Mouse (Mus musculus) midbrain, embryonic 12.5 days (tissue): ENCODE data around the gene Rftn2. TPM values are rescaled to one million over a fixed set of nuclear protein-coding genes. Genes with fewer than 3 reads are reported as not detected.
A peak's percentile ranks its signal among the peaks of the same experiment; 100 is the strongest.

Experiments
- ATAC-seq: fragments of 200-750 bp; cut with Nextera tagmentation; 2 replicates; pipeline ENCODE4 v1.8.0; 2017; ENCODE audit warnings: low read depth, moderate TSS enrichment, moderate library complexity; ENCODE audit not compliant: low FRiP score
- H3K27ac ChIP-seq: fragments of 300-500 bp; sonication (generic); replicated peaks from 2 replicates; pipeline ENCODE4 v1.5.1; 2016; ENCODE audit warnings: mild to moderate bottlenecking
- H3K27me3 ChIP-seq: fragments of 300-500 bp; sonication (generic); 2 replicates; pipeline ENCODE4 v1.6.1; 2016; ENCODE audit warnings: mild to moderate bottlenecking
- H3K36me3 ChIP-seq: fragments of 300-500 bp; sonication (generic); 2 replicates; pipeline ENCODE4 v1.6.1; 2016
- H3K4me1 ChIP-seq: fragments of 300-500 bp; sonication (generic); 2 replicates; pipeline ENCODE4 v1.6.1; 2016
- H3K4me2 ChIP-seq: fragments of 300-500 bp; sonication (generic); replicated peaks from 2 replicates; pipeline ENCODE4 v1.6.1; 2016; ENCODE audit warnings: mild to moderate bottlenecking, moderate library complexity
- H3K4me3 ChIP-seq: fragments of 300-500 bp; sonication (generic); 2 replicates; pipeline ENCODE4 v1.5.1; 2016; ENCODE audit warnings: mild to moderate bottlenecking
- H3K9ac ChIP-seq: fragments of 300-500 bp; sonication (generic); replicated peaks from 2 replicates; pipeline ENCODE4 v1.6.1; 2016; ENCODE audit warnings: mild to moderate bottlenecking, moderate library complexity
- H3K9me3 ChIP-seq: fragments of 300-500 bp; sonication (generic); 2 replicates; pipeline ENCODE4 v1.6.1; 2016; ENCODE audit warnings: mild to moderate bottlenecking
- WGBS: fragments of 180-500 bp; shearing (Covaris S2); methylation state at CpG from one replicate; pipeline ENCODE4 v1.1.7; 2016; 5-methylcytosine and 5-hydroxymethylcytosine counted together
- polyA plus RNA-seq: library from polyadenylated mRNA; unstranded; fragments of >200 nt; fragmentation: Nextera tagmentation; extraction: Ambion mirVana; gene quantifications from 2 replicates; pipeline ENCODE4 v1.2.1, GENCODE M21; 2016

Gene Rftn2
- 8.3 and 8.9 TPM in 2 replicates for polyA plus RNA-seq

GRCm38 (mm10) chr1:55226011-55226857 lies at the start of gene Rftn2:
Rftn2 (minus strand) TSS chr1:55226782.
- H3K9me3 ChIP-seq = no peaks in the 10 kb centered on the region
- peak; percentile 52; the same call in 1 of the 2 replicates for ATAC-seq
- H3K4me3 ChIP-seq = peak within 1 kb of the TSS; percentile 44
- peaks cover 14% of the 10 kb centered on the region; the same call in 1 of the 2 replicates for H3K4me1 ChIP-seq
- H3K36me3 ChIP-seq = no peaks in the 10 kb centered on the region
- H3K27ac ChIP-seq = 0 out of 2 replicates have a peak within 1 kb of the TSS, but pooled peaks have one; percentile 15
- WGBS = under 1% methylated on average over 26 of the region's 26 CpGs
- H3K27me3 ChIP-seq = peaks cover 3% of the 10 kb centered on the region; the same call in 1 of the 2 replicates
- peak within 1 kb of the TSS; percentile 63 for H3K9ac ChIP-seq
- H3K4me2 ChIP-seq = peak within 1 kb of the TSS; percentile 63

- H3K27me3 ChIP-seq = no peaks in the 10 kb centered on the region
- no peaks in the 10 kb centered on the region for H3K9me3 ChIP-seq
- 83% methylated on average over 2 of the region's 2 CpGs for WGBS
- no peak overlapping the region for H3K4me2 ChIP-seq
- no peak overlapping the region for H3K4me3 ChIP-seq
- H3K36me3 ChIP-seq = no peaks in the 10 kb centered on the region
- no peak overlapping the region for H3K27ac ChIP-seq
- no peak overlapping the region for H3K9ac ChIP-seq
- no peak for ATAC-seq
- H3K4me1 ChIP-seq = no peaks in the 10 kb centered on the region
Measured at GRCm38 (mm10) chr1:55265447-55265846, 38.9 kb upstream of the Rftn2 start.

DNA sequence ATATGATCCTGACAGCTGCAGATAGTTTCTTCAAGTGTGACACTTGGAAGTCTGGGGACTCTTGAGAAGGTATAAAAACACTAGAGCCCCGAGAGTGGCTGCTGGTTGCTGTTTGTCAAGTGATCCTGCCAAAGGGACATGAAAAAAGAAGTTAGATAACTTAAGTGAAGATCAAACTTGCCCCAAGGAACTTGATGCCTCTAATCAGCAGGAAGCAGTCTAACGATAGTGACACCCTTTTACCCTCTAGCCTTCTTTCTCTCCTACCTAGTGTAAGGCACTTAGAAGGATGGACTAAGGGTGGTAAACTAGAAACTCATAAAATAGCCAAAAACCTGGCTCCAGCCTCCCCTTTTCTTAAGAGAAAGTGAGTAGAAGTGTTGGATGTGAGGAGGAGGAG lies 37.8 kb upstream of the Rftn2 start:
- WGBS = 77% methylated on average over 2 of the region's 2 CpGs
- no peaks in the 10 kb centered on the region for H3K27me3 ChIP-seq
- ATAC-seq = no peak
- no peak overlapping the region for H3K9ac ChIP-seq
- H3K36me3 ChIP-seq = no peaks in the 10 kb centered on the region
- H3K4me3 ChIP-seq = no peak overlapping the region
- no peaks in the 10 kb centered on the region for H3K4me1 ChIP-seq
- no peak overlapping the region for H3K4me2 ChIP-seq
- H3K9me3 ChIP-seq = no peaks in the 10 kb centered on the region
- no peak overlapping the region for H3K27ac ChIP-seq

GRCm38 (mm10) chr1:55246374-55246773 lies 19.8 kb upstream of the Rftn2 start:
- no peaks in the 10 kb centered on the region for H3K9me3 ChIP-seq
- H3K9ac ChIP-seq = no peak overlapping the region
- 89% methylated on average over 2 of the region's 2 CpGs for WGBS
- H3K4me3 ChIP-seq = no peak overlapping the region
- ATAC-seq = no peak
- no peak overlapping the region for H3K27ac ChIP-seq
- no peaks in the 10 kb centered on the region for H3K36me3 ChIP-seq
- no peak overlapping the region for H3K4me2 ChIP-seq
- H3K4me1 ChIP-seq = no peaks in the 10 kb centered on the region
- H3K27me3 ChIP-seq = no peaks in the 10 kb centered on the region

- peak overlapping the region; percentile 87; the same call in 1 of the 2 replicates for H3K9ac ChIP-seq
Measured at GRCm38 (mm10) chr1:55239237-55239636, 12.7 kb upstream of the Rftn2 start.

DNA sequence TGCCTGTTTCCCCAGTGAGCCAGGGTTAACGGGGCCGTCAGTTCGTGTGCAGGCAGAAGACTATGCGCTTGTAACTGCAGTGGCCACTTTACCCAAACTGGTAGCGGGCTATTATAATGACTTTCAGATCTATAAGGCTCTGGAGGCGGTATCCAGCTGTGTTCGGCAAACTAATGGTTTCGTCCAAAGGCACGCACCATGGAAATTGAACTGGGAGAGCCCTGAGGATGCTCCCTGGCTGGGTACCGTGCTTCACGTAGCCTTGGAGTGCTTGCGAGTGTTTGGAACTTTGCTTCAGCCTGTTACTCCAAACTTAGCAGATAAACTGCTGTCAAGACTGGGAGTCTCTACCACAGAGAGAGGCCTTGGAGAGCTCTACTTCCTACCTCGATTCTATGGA lies 11.9 kb upstream of the Rftn2 start:
- WGBS = 29% methylated on average over 13 of the region's 13 CpGs
- no peaks in the 10 kb centered on the region for H3K36me3 ChIP-seq
- no peak for ATAC-seq
- peak overlapping the region; percentile 87 for H3K9ac ChIP-seq
- no peaks in the 10 kb centered on the region for H3K27me3 ChIP-seq
- peaks cover 29% of the 10 kb centered on the region for H3K4me1 ChIP-seq
- no peaks in the 10 kb centered on the region for H3K9me3 ChIP-seq
- H3K27ac ChIP-seq = no peak overlapping the region
- H3K4me2 ChIP-seq = peak overlapping the region; percentile 80
- peak overlapping the region; percentile 77 for H3K4me3 ChIP-seq

More at GRCm38 (mm10) chr1:55239237-55239636, 12.7 kb upstream of the Rftn2 start:
- WGBS = 0% methylated on average over 1 of the region's 1 CpGs
- Histone ChIP-seq H3K27ac (no peak overlapping the region), H3K36me3 (no peaks in the 10 kb centered on the region), H3K4me1 (peaks cover 29% of the 10 kb centered on the region), H3K4me2 (peak overlapping the region; percentile 80), H3K27me3 (no peaks in the 10 kb centered on the region), H3K9me3 (no peaks in the 10 kb centered on the region), H3K4me3 (peak overlapping the region; percentile 77)
- no peak for ATAC-seq

DNA sequence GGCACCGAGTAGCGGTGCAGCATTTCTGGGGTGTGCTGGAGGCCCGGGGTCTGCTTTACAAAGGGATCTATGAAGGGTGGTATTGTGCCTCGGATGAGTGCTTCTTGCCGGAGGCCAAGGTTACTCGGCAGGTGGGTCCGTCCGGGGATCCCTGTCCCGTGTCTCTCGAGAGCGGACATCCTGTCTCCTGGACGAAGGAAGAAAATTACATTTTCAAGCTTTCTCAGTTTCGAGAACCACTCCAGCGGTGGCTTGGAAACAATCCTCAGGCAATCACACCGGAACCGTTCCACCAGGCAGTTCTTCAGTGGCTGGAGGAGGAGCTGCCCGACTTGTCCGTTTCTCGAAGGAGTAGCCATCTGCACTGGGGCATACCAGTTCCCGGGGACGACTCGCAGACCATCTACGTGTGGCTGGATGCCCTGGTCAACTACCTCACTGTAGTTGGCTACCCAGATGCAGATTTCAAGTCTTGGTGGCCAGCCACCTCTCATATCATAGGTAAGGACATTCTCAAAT lies 11.1 kb upstream of the Rftn2 start:
- Histone ChIP-seq H3K4me1 (peaks cover 29% of the 10 kb centered on the region), H3K4me2 (peak overlapping the region; percentile 80), H3K9me3 (no peaks in the 10 kb centered on the region), H3K27ac (peak overlapping the region; percentile 75), H3K27me3 (no peaks in the 10 kb centered on the region), H3K36me3 (no peaks in the 10 kb centered on the region), H3K4me3 (peak overlapping the region; percentile 77), H3K9ac (peak overlapping the region; percentile 87)
- 1% methylated on average over 23 of the region's 23 CpGs for WGBS
- ATAC-seq = peak; percentile 64; the same call in 1 of the 2 replicates

GRCm38 (mm10) chr1:55236890-55237642 lies 10.5 kb upstream of the Rftn2 start, which contains the start of gene Mars2:
Mars2 (plus strand) TSS chr1:55237177.
- Histone ChIP-seq H3K27ac (peak within 1 kb of the TSS; percentile 75), H3K4me1 (peaks cover 29% of the 10 kb centered on the region), H3K9ac (peak within 1 kb of the TSS; percentile 87), H3K36me3 (no peaks in the 10 kb centered on the region), H3K9me3 (no peaks in the 10 kb centered on the region), H3K4me2 (peak within 1 kb of the TSS; percentile 80), H3K4me3 (peak within 1 kb of the TSS; percentile 77), H3K27me3 (no peaks in the 10 kb centered on the region)
- ATAC-seq = peak; percentile 98
- WGBS = under 1% methylated on average over 81 of the region's 82 CpGs

- ATAC-seq = no peak
- WGBS = 44% methylated on average over 5 of the region's 5 CpGs
- Histone ChIP-seq H3K9me3 (no peaks in the 10 kb centered on the region), H3K4me3 (peak overlapping the region; percentile 77), H3K4me1 (peaks cover 29% of the 10 kb centered on the region), H3K27me3 (no peaks in the 10 kb centered on the region), H3K36me3 (no peaks in the 10 kb centered on the region), H3K9ac (no peak overlapping the region; the same call in 1 of the 2 replicates), H3K27ac (no peak overlapping the region), H3K4me2 (peak overlapping the region; percentile 80)
Measured at GRCm38 (mm10) chr1:55236487-55236886, 9.9 kb upstream of the Rftn2 start.

GRCm38 (mm10) chr1:55234910-55235520 lies 8.4 kb upstream of the Rftn2 start:
- no peak overlapping the region for H3K27ac ChIP-seq
- H3K9ac ChIP-seq = no peak overlapping the region
- H3K4me3 ChIP-seq = no peak overlapping the region
- H3K36me3 ChIP-seq = no peaks in the 10 kb centered on the region
- no peak overlapping the region for H3K4me2 ChIP-seq
- no peaks in the 10 kb centered on the region for H3K9me3 ChIP-seq
- H3K27me3 ChIP-seq = no peaks in the 10 kb centered on the region
- WGBS = 63% methylated on average over 16 of the region's 16 CpGs
- no peak for ATAC-seq
- peaks cover 18% of the 10 kb centered on the region for H3K4me1 ChIP-seq

- Histone ChIP-seq H3K9ac (no peak overlapping the region), H3K4me1 (peaks cover 9% of the 10 kb centered on the region; the same call in 1 of the 2 replicates), H3K4me2 (no peak overlapping the region), H3K9me3 (no peaks in the 10 kb centered on the region), H3K36me3 (no peaks in the 10 kb centered on the region), H3K4me3 (no peak overlapping the region), H3K27me3 (0 out of 2 replicates have a peak, but pooled peaks cover 3% of the 10 kb centered on the region), H3K27ac (no peak overlapping the region)
- 94% methylated on average over 8 of the region's 8 CpGs for WGBS
- no peak for ATAC-seq
Measured at GRCm38 (mm10) chr1:55228256-55228884, 1.8 kb upstream of the Rftn2 start.
